Mouse (Mus musculus) intestine, postnatal 0 days (tissue): ENCODE data around the gene Vrk1. TPM values are rescaled to one million over a fixed set of nuclear protein-coding genes. Genes with fewer than 3 reads are reported as not detected.
A peak's percentile ranks its signal among the peaks of the same experiment; 100 is the strongest.

Experiments used
- ATAC-seq: fragments of 200-750 bp; cut with Nextera tagmentation; 2 replicates; pipeline ENCODE4 v1.8.0; 2017; ENCODE audit warnings: mild to moderate bottlenecking, moderate TSS enrichment, moderate library complexity
- H3K27ac ChIP-seq: fragments of 300-500 bp; sonication (generic); 2 replicates; pipeline ENCODE4 v1.5.1; 2014; ENCODE audit warnings: mild to moderate bottlenecking, low read depth, low read length, moderate library complexity
- H3K27me3 ChIP-seq: fragments of 300-500 bp; sonication (generic); replicated peaks from 2 replicates; pipeline ENCODE4 v1.6.1; 2014; ENCODE audit warnings: low read length, mixed read lengths; ENCODE audit not compliant: control insufficient read depth, insufficient read depth
- H3K36me3 ChIP-seq: fragments of 300-500 bp; sonication (generic); 2 replicates; pipeline ENCODE4 v1.6.1; 2014; ENCODE audit warnings: mild to moderate bottlenecking, moderate library complexity; ENCODE audit not compliant: control insufficient read depth, insufficient read depth
- H3K4me1 ChIP-seq: fragments of 300-500 bp; sonication (generic); replicated peaks from 2 replicates; pipeline ENCODE4 v1.6.1; 2014; ENCODE audit warnings: antibody characterized with exemption, low read length, mixed read lengths; ENCODE audit not compliant: control insufficient read depth, insufficient read depth
- H3K4me2 ChIP-seq: fragments of 300-500 bp; sonication (generic); replicated peaks from 2 replicates; pipeline ENCODE4 v1.6.1; 2014; ENCODE audit warnings: low read depth, mild to moderate bottlenecking, moderate library complexity
- H3K4me3 ChIP-seq: fragments of 300-500 bp; sonication (generic); 2 replicates; pipeline ENCODE4 v1.5.1; 2014; ENCODE audit warnings: low read depth, low read length
- H3K9ac ChIP-seq: fragments of 300-500 bp; sonication (generic); 2 replicates; pipeline ENCODE4 v1.6.1; 2014; ENCODE audit warnings: mild to moderate bottlenecking, low read depth, low read length
- H3K9me3 ChIP-seq: fragments of 300-500 bp; sonication (generic); 2 replicates; pipeline ENCODE4 v1.6.1; 2016; ENCODE audit warnings: mixed run types; ENCODE audit not compliant: control insufficient read depth
- CTCF ChIP-seq: sonication (generic); IDR thresholded peaks from 2 replicates; pipeline ENCODE4 v1.5.1; 2016; ENCODE audit warnings: low read depth, mild to moderate bottlenecking, control low read depth, antibody characterized with exemption, moderate library complexity
- WGBS: fragments of 180-500 bp; shearing (Covaris S2); extraction: QIAGEN DNeasy Blood & Tissue Kit; methylation state at CpG from one replicate; pipeline ENCODE4 v1.1.7; 2014; 5-methylcytosine and 5-hydroxymethylcytosine counted together
- polyA plus RNA-seq: library from polyadenylated mRNA; unstranded; fragments of >200 nt; fragmentation: Nextera tagmentation; extraction: Ambion mirVana; gene quantifications from 2 replicates; pipeline ENCODE4 v1.2.1, GENCODE M21; 2015

Gene Vrk1
- polyA plus RNA-seq: 20.4 and 23.0 TPM in 2 replicates

GRCm38 (mm10) chr12:106010065-106010915, at the start of gene Vrk1:
Gene Vrk1 (plus strand): TSS chr12:106010228.
- Histone ChIP-seq H3K27me3 (no peaks in the 10 kb centered on the region), H3K27ac (peak within 1 kb of the TSS; percentile 68), H3K4me1 (no peaks in the 10 kb centered on the region), H3K9me3 (no peaks in the 10 kb centered on the region), H3K4me3 (peak within 1 kb of the TSS; percentile 98), H3K36me3 (no peaks in the 10 kb centered on the region), H3K9ac (peak within 1 kb of the TSS; percentile 68), H3K4me2 (peak within 1 kb of the TSS; percentile 88)
- WGBS: under 1% methylated on average over 71 of the region's 72 CpGs
- peak; percentile 26; the same call in 1 of the 2 replicates for TF ChIP-seq CTCF
- peak; percentile 99 for ATAC-seq

GRCm38 (mm10) chr12:105960592-105961330, 49.3 kb upstream of the Vrk1 start:
- no peak for ATAC-seq
- Histone ChIP-seq H3K4me3 (no peak overlapping the region), H3K4me1 (0 out of 2 replicates have a peak, but pooled peaks cover 5% of the 10 kb centered on the region), H3K9me3 (no peaks in the 10 kb centered on the region), H3K27me3 (peaks cover 15% of the 10 kb centered on the region; the same call in 1 of the 2 replicates), H3K27ac (no peak overlapping the region), H3K4me2 (no peak overlapping the region), H3K36me3 (no peaks in the 10 kb centered on the region), H3K9ac (no peak overlapping the region)
- no peak for TF ChIP-seq CTCF
- WGBS: 22% methylated on average over 19 of the region's 19 CpGs

- H3K9ac ChIP-seq: no peak overlapping the region
- 7% methylated on average over 12 of the region's 12 CpGs for WGBS
- no peaks in the 10 kb centered on the region for H3K9me3 ChIP-seq
- peaks cover 15% of the 10 kb centered on the region; the same call in 1 of the 2 replicates for H3K27me3 ChIP-seq
- no peak for TF ChIP-seq CTCF
- H3K4me3 ChIP-seq: 0 out of 2 replicates have a peak overlapping the region, but pooled peaks have one; percentile 5
- H3K4me1 ChIP-seq: 0 out of 2 replicates have a peak, but pooled peaks cover 5% of the 10 kb centered on the region
- no peak for ATAC-seq
- peak overlapping the region; percentile 99; the same call in 1 of the 2 replicates for H3K4me2 ChIP-seq
- H3K27ac ChIP-seq: no peak overlapping the region
- H3K36me3 ChIP-seq: no peaks in the 10 kb centered on the region
Measured at GRCm38 (mm10) chr12:105961667-105962066, 48.4 kb upstream of the Vrk1 start.

- 1% methylated on average over 37 of the region's 37 CpGs for WGBS
- peak; percentile 98 for TF ChIP-seq CTCF
Measured at GRCm38 (mm10) chr12:105962103-105963011, 47.7 kb upstream of the Vrk1 start.

GRCm38 (mm10) chr12:105963012-105963572, 46.9 kb upstream of the Vrk1 start:
- ATAC-seq: peak; percentile 59
- H3K9ac ChIP-seq: peak overlapping the region; percentile 19; the same call in 1 of the 2 replicates
- TF ChIP-seq CTCF: no peak

More at GRCm38 (mm10) chr12:105962103-105963011, 47.7 kb upstream of the Vrk1 start:
- Histone ChIP-seq H3K4me3 (peak overlapping the region; percentile 56), H3K4me1 (0 out of 2 replicates have a peak, but pooled peaks cover 5% of the 10 kb centered on the region), H3K9ac (peak overlapping the region; percentile 19; the same call in 1 of the 2 replicates), H3K4me2 (peak overlapping the region; percentile 99), H3K36me3 (no peaks in the 10 kb centered on the region), H3K27ac (no peak overlapping the region), H3K27me3 (peaks cover 15% of the 10 kb centered on the region; the same call in 1 of the 2 replicates), H3K9me3 (no peaks in the 10 kb centered on the region)
- ATAC-seq: peak; percentile 84

More at GRCm38 (mm10) chr12:105963012-105963572, 46.9 kb upstream of the Vrk1 start:
- H3K4me1 ChIP-seq: 0 out of 2 replicates have a peak, but pooled peaks cover 5% of the 10 kb centered on the region
- WGBS: 7% methylated on average over 30 of the region's 30 CpGs
- no peaks in the 10 kb centered on the region for H3K9me3 ChIP-seq
- peak overlapping the region; percentile 56 for H3K4me3 ChIP-seq
- H3K27me3 ChIP-seq: peaks cover 15% of the 10 kb centered on the region; the same call in 1 of the 2 replicates
- H3K36me3 ChIP-seq: no peaks in the 10 kb centered on the region
- peak overlapping the region; percentile 99 for H3K4me2 ChIP-seq
- H3K27ac ChIP-seq: no peak overlapping the region
